Mouse (Mus musculus) ES-E14 (cell line): ENCODE measurements around the gene Arhgap1. TPM values are rescaled to one million over a fixed set of nuclear protein-coding genes. Genes with fewer than 3 reads are reported as not detected.
A peak's percentile ranks its signal among the peaks of the same experiment; 100 is the strongest.

Experiments
- DNase-seq: peaks from one replicate; pipeline ENCODE4 v3.0.0-alpha.2; 2013; ENCODE audit warnings: low read depth, low spot score
- H3K27ac ChIP-seq: 2 replicates; pipeline ENCODE4 v1.5.1; 2012; ENCODE audit warnings: low read depth, mild to moderate bottlenecking, low read length, moderate library complexity, mixed read lengths; ENCODE audit not compliant: poor library complexity, insufficient read depth, severe bottlenecking
- H3K36me3 ChIP-seq: 2 replicates; pipeline ENCODE4 v1.6.1; 2012; ENCODE audit warnings: mild to moderate bottlenecking, low read length, moderate library complexity, mixed read lengths; ENCODE audit not compliant: control insufficient read depth, poor library complexity, insufficient read depth, severe bottlenecking
- H3K4me1 ChIP-seq, 2 experiments: fragments of 150-350 bp in 1 of 2; sonication (generic) in 1 of 2; 2 replicates each; pipeline ENCODE4 v1.6.1; 2012; ENCODE audit warnings: low read length in 2 of 2, mild to moderate bottlenecking in 1 of 2, mixed read lengths in 1 of 2; ENCODE audit not compliant: control insufficient read depth in 2 of 2, insufficient read depth in 2 of 2, poor library complexity in 1 of 2
- H3K4me3 ChIP-seq, 2 experiments: fragments of 150-350 bp in 1 of 2; sonication (generic) in 1 of 2; 2 replicates each; pipeline ENCODE4 v1.5.1; 2012; ENCODE audit warnings: low read length in 2 of 2, low read depth in 1 of 2, mild to moderate bottlenecking in 1 of 2, mixed read lengths in 1 of 2; ENCODE audit not compliant: insufficient read depth in 1 of 2, poor library complexity in 1 of 2, severe bottlenecking in 1 of 2
- H3K9ac ChIP-seq: 2 replicates; pipeline ENCODE4 v1.6.1; 2012; ENCODE audit warnings: low read depth, mild to moderate bottlenecking, low read length, mixed read lengths; ENCODE audit not compliant: poor library complexity, insufficient read depth, severe bottlenecking
- H3K9me3 ChIP-seq: fragments of 150-350 bp; sonication (generic); 2 replicates; pipeline ENCODE4 v1.6.1; 2012; ENCODE audit warnings: low read depth, mild to moderate bottlenecking, low read length; ENCODE audit not compliant: control insufficient read depth, insufficient read depth
- CHD2 ChIP-seq: IDR thresholded peaks from 2 replicates; pipeline ENCODE4 v1.6.1; 2014; ENCODE audit warnings: mild to moderate bottlenecking, low read depth, low read length, inconsistent platforms
- HCFC1 ChIP-seq: IDR thresholded peaks from 2 replicates; pipeline ENCODE4 v1.6.1; 2012; ENCODE audit warnings: low read length, inconsistent platforms, borderline replicate concordance; ENCODE audit not compliant: insufficient read depth
- MAFK ChIP-seq: IDR thresholded peaks from 2 replicates; pipeline ENCODE4 v1.6.1; 2014; ENCODE audit warnings: mild to moderate bottlenecking, low read depth, low read length, inconsistent platforms; ENCODE audit not compliant: insufficient read depth
- ZC3H11A ChIP-seq: IDR thresholded peaks from 2 replicates; pipeline ENCODE4 v1.6.1; 2012; ENCODE audit warnings: low read depth, mild to moderate bottlenecking, inconsistent platforms, low read length, borderline replicate concordance
- ZNF384 ChIP-seq: IDR thresholded peaks from 2 replicates; pipeline ENCODE4 v1.6.1; 2012; ENCODE audit warnings: low read depth, low read length, inconsistent platforms
- in situ Hi-C, 2 experiments: fragments of 600-800 bp; cut with MboI; formaldehyde crosslinking; loops; one replicate each; pipeline ENCODE4 v1.15.1; 2025; ENCODE audit warnings: low sequenced_read_pairs in 2 of 2, inconsistent platforms in 1 of 2; ENCODE audit not compliant: unreplicated experiment in 2 of 2
- total RNA-seq: library from RNA; depleted of rRNA; stranded (reverse); fragments of 300-350 nt; gene quantifications from 2 replicates; pipeline ENCODE4 v1.2.3, GENCODE M21; 2012

Gene Arhgap1
- total RNA-seq, 1 experiment = 49.3 TPM

DNA sequence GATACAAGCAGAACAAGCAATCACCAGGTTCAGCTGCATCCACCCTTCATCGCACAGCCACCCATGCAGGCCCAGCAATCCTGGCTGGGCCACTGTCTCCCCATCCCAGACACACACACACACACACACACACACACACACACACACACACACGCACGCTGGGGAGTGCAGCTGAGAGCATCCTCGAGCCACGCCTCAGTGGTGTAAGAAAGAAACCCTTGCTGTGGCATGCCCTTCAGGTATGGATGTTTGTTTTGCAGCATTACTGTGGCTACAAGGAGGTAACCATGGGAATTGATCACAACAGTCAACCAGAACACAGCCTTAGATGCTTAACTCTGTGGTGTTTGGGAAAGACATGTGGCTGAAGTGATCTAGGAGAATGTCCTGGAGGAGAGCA lies 17.3 kb upstream of the Arhgap1 start:
- no peaks in the 10 kb centered on the region for H3K36me3 ChIP-seq
- H3K4me3 ChIP-seq = no peak overlapping the region
- no peak overlapping the region for H3K9ac ChIP-seq
- DNase-seq = no peak
- in situ Hi-C loops = no loop called here
- TF ChIP-seq MAFK (no peak), ZNF384 (no peak), CHD2 (no peak), HCFC1 (no peak), ZC3H11A (no peak)
- peaks cover 0 to 22% of the 10 kb centered on the region in 2 experiments; a peak in 3 of 4 replicates for H3K4me1 ChIP-seq
- H3K27ac ChIP-seq = no peak overlapping the region
- H3K9me3 ChIP-seq = no peaks in the 10 kb centered on the region

DNA sequence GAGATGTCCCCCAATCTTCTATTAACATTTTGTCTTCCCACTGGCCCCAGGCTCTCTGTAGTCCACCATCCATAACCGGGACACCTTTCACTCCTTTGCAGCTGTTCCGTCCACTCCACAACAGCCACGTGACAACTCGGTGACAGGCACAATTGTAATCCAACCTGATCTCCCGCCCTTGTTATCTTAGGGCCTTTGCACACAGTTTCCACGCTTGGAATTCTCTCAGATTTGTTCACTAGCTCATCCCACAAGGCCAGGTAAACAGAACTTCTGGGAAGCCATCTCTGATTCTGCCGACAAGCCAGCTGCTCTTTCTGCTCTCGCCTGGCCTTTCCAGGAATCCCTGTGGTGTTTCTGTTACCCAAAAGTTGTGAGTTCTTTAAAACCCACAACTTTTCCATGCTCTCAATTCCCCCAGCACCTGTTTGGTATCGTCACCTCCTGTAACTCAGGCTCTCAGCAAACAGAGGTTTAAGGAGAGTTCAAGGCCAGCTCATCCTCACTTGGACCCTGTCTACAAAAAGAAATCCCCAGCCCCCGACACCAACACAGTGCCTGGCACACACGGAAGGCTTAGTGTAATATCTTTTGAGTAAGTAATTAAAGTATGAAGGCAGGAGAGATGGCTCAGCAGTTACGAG lies 16.2 kb upstream of the Arhgap1 start:
- no peak for TF ChIP-seq ZNF384
- no peak for TF ChIP-seq CHD2
- TF ChIP-seq MAFK = no peak
- TF ChIP-seq ZC3H11A = no peak
- no peak for TF ChIP-seq HCFC1
- H3K9me3 ChIP-seq = no peaks in the 10 kb centered on the region
- no peaks in the 10 kb centered on the region for H3K36me3 ChIP-seq
- H3K4me1 ChIP-seq = peaks cover 0 to 22% of the 10 kb centered on the region in 2 experiments; a peak in 3 of 4 replicates
- H3K27ac ChIP-seq = no peak overlapping the region
- H3K4me3 ChIP-seq = no peak overlapping the region
- DNase-seq = no peak
- H3K9ac ChIP-seq = no peak overlapping the region
- in situ Hi-C loops = no loop called here

DNA sequence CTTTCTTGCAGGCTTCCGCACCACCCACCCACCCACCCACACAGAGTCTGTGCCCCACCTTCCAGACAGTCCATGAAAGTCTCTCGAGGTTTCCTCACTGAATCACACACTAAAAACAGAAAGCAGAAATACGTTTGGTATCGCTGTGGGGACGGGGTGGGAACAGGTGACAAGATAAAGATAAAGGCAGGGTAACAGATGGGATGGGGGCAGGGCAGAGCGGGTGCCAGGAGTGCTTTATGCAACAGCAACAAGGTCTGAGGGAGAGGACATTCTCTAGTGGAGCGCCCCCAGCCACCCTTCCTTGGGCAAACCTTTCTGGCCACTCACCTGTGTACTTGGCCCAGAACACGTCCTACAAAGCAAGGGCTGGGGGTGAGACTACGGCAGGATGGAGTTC lies 14.8 kb upstream of the Arhgap1 start:
- Histone ChIP-seq H3K27ac (no peak overlapping the region), H3K9ac (no peak overlapping the region), H3K4me1 (peaks cover 0 to 22% of the 10 kb centered on the region in 2 experiments; a peak in 3 of 4 replicates), H3K9me3 (no peaks in the 10 kb centered on the region), H3K4me3 (peak overlapping the region; percentile 18 to 24; a peak in 2 of 4 replicates), H3K36me3 (no peaks in the 10 kb centered on the region)
- no peak for DNase-seq
- in situ Hi-C loops = no loop called here
- TF ChIP-seq CHD2 = no peak
- no peak for TF ChIP-seq ZNF384
- TF ChIP-seq HCFC1 = no peak
- no peak for TF ChIP-seq ZC3H11A
- no peak for TF ChIP-seq MAFK

DNA sequence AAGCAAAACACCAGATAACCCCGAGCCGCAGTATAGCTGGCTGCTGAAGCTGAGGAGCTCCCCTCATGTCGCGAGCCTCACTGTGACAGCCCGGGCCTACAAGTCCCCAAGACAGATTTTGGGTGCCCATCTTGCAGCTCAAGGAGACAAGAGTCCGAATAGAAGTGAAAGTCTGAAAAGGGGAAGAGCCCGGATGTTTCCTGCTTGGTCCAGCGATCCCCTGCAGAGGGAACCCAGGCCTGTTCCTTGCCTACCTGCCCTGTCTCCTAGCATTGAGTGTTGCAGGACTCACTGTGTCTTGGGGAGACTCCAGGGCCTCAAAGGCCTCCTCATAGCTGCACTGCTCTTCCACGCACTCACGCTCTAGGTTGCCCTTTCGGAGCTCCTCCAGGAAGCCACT lies 14.2 kb upstream of the Arhgap1 start:
- DNase-seq = no peak
- Histone ChIP-seq H3K4me1 (peaks cover 0 to 22% of the 10 kb centered on the region in 2 experiments; a peak in 3 of 4 replicates), H3K27ac (no peak overlapping the region), H3K9me3 (no peaks in the 10 kb centered on the region), H3K4me3 (peak overlapping the region; percentile 18 to 24; a peak in 3 of 4 replicates), H3K36me3 (no peaks in the 10 kb centered on the region), H3K9ac (peak overlapping the region; percentile 44)
- TF ChIP-seq ZC3H11A (no peak), ZNF384 (no peak), HCFC1 (no peak), CHD2 (no peak), MAFK (no peak)
- in situ Hi-C loops = no loop called here

DNA sequence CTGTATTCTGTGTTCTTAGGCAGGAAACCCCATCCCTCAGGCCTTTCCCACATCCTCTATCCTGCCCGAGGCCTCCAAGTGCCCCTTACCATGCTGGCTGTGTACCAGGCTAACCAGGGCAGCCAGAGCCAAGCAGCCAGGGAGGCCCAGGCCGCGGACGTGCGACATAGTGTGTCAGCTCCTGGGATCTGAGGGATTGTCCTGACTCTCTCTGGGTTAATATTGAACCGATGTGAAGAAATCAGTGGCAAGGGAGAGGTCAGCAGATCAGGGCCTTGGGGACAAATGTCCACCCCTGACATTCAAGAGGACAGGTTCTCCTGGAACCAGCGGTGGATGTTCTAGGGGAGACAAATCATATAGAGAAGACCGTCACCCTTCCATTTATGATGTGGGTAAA lies 13.4 kb upstream of the Arhgap1 start, which contains the start of gene F2:
Gene F2 (minus strand): TSS at position 186 of the 400 bp plus-strand sequence.
- no peaks in the 10 kb centered on the region for H3K9me3 ChIP-seq
- TF ChIP-seq HCFC1 (no peak), CHD2 (no peak), ZNF384 (no peak), MAFK (no peak), ZC3H11A (no peak)
- no peak within 1 kb of the TSS for H3K27ac ChIP-seq
- DNase-seq = no peak
- peak within 1 kb of the TSS; percentile 44 for H3K9ac ChIP-seq
- in situ Hi-C loops = no loop called here
- no peaks in the 10 kb centered on the region for H3K36me3 ChIP-seq
- peaks cover 0 to 22% of the 10 kb centered on the region in 2 experiments; a peak in 3 of 4 replicates for H3K4me1 ChIP-seq
- H3K4me3 ChIP-seq = peak within 1 kb of the TSS; percentile 18 to 24; a peak in 3 of 4 replicates
